Mouse (Mus musculus) cerebellum, postnatal 25 days (tissue): ENCODE measurements around the gene Mfrp.
"Not testable (repeated sequence)": the region's sequence is repeated elsewhere in the genome, so short reads cannot be mapped to it uniquely, and the experiment has no call there.

Source experiments
- DNase-seq, 2 experiments: peaks; one replicate each; pipeline ENCODE4 v3.0.0; 2021; ENCODE audit warnings: mixed read lengths in 2 of 2

Gene Mfrp

DNA sequence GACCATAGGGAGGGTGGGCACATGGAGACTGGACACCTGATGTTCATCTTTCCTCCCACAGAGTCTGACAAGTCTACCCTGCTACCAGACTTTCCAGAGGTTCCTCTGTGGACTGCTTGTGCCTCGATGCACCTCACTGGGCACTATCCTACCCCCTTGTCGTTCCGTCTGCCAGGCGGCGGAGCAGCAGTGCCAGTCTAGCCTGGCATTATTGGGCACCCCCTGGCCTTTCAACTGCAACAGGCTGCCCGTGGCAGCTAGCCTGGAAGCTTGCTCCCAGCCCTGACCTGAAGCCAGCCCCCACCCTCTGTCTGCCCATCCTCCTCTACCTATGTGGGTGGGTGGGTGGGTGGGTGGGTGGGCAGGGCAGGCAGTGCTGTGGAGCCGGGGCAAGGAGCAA, 4.7 kb downstream of the Mfrp start:
- DNase-seq: no peak

DNA sequence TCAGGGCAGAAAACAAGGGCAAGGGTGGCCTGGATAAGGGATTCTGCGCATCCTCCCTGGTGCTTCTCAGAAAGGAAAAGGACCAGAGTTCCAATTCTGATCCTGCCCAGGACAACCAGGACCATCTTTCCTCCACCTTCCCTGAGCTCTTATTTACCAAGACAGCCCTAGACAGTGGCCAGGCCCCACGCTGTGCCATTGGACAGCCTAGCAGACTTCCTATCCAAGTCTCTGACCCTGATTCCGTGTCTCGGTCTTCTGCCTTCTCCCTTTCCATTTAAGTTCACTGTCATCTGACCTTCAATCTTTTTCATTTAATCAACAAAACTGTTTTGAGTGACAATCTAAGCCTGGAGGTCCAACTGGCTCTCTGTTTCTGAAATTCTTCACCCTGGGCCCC, 5.1 kb downstream of the Mfrp start:
- peak; percentile 59 to 73 for DNase-seq

DNA sequence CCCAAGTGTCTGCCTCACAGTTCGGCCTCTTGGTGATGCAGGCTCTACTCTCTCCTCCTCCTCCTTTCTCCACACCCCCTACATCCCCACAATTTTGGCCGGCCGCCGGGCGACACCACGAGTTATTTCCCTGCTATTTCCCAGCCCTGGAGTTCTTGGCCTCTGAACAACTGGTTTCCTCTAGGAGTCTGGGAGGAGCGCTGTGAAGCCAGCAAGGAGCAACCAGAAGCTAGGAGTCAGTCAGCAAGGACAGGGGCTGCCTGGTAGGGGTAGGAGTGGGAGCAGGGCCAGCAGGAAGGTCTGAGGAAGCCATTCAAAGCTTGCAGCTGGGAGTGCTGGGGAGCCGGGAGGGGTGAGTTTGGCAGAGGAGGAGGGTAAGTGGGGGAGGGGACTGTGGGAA, 5.6 kb downstream of the Mfrp start, which contains the start of gene C1qtnf5:
C1qtnf5 (plus strand) TSS at position 136 of the 400 bp plus-strand sequence.
- DNase-seq: peak in 1 of 2 experiments; percentile 73

DNA sequence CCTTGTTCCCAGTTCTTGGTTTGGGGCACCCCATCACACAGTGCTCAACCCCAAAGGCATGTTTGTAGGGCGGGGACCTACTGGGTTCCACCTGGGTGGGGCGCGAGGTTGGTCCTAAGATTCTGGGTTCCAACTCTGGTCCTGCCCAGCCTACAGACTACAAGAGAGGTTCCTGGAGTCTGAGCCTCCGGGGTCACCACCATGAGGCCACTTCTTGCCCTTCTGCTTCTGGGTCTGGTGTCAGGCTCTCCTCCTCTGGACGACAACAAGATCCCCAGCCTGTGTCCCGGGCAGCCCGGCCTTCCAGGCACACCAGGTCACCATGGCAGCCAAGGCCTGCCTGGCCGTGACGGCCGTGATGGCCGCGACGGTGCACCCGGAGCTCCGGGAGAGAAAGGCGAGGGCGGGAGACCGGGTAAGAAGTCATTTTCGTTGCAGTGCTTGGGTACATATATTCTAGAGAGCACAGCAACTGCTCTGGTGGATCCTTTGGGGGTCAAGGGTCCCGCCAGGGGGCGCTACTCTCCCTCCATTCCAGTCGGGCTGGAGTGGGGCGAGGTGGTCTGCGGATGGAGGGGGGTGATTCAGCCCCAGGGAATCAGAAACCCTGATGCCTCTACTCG, 6.1 kb downstream of the Mfrp start:
- DNase-seq: peak; percentile 64 to 77

DNA sequence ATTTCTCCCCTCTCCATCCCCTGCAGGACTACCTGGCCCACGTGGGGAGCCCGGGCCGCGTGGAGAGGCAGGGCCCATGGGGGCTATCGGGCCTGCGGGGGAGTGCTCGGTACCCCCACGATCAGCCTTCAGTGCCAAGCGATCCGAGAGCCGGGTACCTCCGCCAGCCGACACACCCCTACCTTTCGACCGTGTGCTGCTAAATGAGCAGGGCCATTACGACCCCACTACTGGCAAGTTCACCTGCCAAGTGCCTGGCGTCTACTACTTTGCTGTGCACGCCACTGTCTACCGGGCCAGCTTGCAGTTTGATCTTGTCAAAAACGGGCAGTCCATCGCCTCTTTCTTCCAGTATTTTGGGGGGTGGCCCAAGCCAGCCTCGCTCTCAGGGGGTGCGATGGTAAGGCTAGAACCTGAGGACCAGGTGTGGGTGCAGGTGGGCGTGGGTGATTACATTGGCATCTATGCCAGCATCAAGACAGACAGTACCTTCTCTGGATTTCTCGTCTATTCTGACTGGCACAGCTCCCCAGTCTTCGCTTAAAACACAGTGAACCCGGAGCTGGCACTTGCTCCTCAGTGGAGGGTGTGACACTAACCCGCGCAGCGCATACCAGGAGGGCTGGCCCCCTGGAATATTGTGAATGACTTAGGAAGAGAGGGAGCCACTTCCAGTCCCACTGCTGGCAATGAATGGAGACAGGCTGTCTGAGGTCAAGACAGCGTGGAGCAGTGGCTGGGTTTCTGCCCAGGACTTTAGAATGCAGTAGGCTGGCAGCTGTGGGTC, 6.9 kb downstream of the Mfrp start:
- DNase-seq: no peak

DNA sequence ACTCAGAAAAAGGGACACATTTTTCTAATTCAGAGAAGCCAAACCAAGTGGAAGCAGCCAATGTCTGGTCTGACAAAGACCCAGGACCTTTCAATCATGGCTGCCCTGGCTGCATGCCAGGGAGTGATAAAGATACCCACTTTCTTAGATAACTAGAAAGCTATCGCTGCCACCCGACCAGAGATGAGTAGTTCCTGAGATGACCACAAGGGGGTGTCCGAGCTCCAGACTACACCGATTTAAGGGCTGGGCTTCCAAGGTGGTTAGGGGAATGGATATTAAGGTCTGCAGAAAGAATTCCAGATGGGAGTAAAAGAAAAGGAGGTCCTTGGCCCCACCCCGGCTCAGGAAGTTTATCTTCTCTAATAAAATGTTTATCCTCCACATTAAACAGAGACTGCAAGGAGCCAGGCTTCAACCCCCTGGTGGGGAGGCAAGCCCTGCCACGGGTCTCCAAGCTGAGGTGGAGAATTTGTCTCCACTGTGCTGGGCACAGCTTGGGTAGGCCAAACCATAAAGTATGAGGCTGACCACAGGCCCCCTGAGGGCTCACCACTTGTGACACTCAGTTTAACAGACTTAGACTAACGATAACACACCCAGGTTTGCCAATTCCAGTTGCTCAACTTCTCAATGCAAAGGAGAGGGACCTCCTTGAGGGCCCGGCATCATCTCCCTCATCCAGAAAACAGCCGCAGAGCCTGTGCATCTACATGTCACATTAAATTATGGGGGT, 8.0 kb downstream of the Mfrp start:
- DNase-seq: peak; percentile 82 to 89

DNA sequence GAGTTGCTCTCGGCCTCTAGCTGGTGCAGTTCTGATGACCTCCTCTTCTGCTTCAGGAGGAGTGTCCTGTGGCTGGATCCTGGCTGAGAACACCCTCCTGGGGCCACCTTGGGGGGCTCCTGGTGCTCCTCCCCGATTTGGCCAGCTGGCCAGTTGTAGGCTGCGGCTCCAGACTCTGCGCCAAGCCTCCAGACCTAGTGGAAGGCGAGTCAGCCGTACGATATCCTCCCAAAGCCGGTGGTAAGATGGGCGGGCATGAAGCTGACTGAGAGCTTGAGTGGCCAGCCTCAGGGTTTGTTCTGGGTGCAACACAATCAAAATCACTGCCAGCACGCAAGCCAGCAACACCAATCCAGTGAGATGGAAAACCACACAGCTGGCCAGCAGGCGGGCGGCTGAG, 10.4 kb downstream of the Mfrp start:
- DNase-seq: not testable (repeated sequence)

DNA sequence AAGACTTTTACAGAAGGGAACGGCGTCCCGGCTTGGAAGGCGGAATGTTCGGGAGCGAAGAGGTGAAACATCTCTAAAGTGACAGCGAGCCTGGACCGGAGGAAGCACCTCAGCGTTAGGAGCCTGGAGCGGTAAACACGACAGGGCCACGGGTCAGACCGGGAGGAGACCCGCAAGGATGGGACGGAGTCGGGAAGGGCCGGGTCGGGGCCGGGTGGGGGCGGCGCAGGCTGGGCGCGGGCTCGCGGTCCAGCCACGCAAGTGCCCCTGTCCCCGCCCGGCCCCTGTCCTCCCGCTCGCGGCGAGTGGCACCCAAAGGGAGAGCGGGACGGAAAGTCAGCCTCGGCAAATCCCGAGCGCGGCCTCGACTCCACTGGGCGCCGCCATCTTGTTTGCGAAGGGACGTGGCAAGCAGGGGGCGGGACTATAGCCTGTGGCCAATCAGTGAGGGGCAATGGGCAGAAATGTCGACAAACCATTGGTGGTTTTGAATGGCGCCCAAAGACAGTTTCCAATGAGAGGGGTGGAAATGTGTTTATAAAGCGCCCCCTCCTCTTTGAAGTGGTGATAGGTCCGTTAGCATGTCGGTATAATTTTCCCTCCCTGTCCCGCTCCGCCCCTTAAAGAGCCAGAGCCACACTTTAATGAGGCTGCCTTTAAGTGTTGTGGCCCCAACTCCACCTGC, 11.7 kb downstream of the Mfrp start, which contains the start of the genes Gm49380 and Rnf26:
Gm49380 (minus strand) TSS at position 396 of the 685 bp plus-strand sequence.
Rnf26 (minus strand) TSS at position 413 of the 685 bp plus-strand sequence.
- peak; percentile 95 to 97 for DNase-seq

DNA sequence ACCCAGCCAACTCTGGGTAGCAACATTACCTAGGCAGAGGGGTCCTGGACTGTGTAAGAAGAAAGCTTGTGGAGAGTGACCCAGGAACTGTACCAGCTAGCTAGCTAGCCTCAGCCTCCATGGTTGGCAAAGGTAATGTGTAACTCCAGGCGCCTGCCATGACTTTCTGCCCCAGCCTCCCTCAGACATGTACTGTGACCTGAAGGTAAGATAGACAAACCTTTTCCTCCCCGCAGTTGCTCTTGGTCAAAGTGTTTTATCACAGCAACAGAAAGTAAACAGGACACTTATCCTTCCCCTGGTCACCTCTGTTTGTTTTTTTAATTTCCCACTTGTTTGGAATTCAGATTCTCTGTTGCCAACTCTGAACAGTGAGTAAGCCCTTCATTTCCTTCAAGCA, 12.9 kb downstream of the Mfrp start:
- no peak for DNase-seq

DNA sequence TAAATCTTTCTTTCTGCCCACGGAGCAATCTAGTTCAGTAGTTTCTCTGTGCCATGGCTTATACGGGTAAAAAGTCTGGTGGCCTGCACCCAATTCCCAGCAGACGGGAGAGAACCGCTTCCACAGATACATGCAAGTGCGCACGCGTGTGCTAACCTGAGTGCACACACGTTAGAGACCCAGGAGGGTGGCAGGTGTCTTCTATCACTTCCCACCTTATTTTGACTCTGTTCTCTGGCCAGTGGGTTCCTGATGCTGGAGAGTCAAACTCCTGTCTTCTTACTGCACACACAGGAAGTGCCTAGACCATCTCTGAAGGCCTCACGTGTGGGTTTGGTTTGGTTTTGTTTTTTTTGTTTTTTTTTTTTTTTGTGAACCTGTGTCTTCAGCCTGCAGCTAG, 14.1 kb downstream of the Mfrp start:
- no peak for DNase-seq

DNA sequence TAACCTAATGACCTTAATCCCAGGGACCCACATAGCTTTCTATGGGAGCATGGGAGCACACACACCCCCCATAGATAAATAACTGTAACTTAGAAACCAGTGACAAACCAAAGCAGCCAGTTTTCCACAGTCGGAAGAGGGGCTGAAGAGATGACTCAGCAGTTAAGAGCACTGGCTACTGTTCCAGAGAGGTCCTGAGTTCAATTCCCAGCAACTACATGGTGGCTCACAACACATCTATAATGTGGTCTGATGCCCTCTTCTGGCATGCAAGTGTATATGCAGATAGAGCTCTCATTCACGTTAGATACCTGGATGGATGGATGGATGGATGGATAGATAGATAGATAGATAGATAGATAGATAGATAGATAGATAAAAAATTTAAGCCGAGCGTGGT, 14.7 kb downstream of the Mfrp start:
- no peak for DNase-seq

DNA sequence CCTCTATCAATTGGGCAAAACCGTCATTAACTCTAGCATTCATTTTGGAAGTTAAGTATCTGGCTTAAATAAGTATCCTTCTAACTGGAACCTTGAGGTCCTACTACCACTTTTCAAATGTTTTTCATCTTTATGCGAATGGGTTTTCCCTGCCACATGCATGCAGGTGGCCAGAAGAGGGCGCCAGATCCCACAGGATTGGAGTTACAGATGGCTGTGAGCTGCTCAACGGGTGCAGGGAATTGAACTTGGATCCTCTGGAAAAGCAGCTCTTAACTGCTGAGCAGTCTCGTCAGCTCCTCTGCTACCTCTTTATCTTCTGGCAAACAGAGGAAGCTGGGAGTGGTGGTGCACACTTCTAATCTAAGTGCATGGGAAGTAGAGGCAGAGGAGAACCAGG, 17.5 kb downstream of the Mfrp start:
- DNase-seq: peak; percentile 39 to 68

DNA sequence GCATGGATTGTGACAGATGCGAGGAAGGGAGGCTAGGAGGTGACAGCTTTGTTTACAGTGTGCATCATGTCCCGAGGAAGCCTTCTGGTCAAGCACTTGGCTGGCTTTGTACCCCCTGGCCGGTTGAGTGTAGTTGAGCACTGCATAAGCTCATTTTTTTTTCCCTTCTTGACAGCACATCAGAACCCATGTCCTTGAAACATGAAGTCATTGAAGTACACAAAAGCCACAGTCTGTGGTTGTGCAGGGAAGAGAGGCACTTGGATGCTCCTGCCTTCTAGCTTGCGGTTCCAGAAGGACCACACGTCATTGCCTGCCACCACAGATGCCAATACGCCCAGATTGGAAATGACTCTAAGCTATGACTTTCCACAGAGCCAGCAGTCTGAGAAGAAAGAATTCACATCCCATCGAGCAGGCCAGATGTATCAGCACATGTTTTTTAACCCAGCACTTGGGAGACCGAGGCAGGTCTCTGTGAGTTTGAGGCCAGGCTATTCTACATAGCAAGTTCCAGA, 18.5 kb downstream of the Mfrp start:
- no peak for DNase-seq

DNA sequence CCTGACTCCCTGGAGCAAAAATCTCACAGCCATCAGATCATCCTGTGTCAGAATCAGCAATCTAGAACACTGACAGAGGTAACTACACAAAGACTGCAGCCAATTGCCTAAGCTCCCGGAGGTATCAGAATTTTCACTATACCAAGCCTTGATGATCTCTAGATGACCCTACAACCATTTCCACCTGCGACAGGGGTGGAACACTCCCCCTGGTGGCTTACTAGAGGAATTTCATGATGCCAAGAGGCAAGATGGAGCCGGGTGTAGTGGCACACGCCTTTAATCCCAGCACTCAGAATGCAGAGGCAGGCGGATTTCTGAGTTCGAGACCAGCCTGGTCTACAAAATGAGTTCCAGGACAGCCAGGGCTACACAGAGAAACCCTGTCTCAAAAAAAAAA, 22.8 kb downstream of the Mfrp start:
- DNase-seq: no peak

DNA sequence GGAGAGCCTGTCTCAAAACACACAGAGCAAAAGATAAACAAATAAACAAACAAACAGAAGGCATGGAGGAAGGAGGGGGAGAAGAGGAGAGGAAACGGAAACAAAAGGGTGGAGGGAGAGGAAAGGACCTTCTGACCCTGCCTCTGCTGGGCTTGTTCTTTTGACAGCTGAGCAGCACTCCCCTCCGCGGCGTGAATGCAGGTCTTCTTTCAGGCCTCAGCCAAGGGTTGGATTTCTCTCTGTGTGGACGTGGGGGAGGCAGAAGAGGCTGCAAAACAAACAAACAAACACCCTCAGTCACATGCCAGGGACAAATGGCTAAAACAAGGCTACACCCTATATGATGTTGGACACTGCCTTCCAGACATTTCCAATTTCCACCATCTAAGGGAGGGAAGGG, 23.5 kb downstream of the Mfrp start:
- no peak for DNase-seq

DNA sequence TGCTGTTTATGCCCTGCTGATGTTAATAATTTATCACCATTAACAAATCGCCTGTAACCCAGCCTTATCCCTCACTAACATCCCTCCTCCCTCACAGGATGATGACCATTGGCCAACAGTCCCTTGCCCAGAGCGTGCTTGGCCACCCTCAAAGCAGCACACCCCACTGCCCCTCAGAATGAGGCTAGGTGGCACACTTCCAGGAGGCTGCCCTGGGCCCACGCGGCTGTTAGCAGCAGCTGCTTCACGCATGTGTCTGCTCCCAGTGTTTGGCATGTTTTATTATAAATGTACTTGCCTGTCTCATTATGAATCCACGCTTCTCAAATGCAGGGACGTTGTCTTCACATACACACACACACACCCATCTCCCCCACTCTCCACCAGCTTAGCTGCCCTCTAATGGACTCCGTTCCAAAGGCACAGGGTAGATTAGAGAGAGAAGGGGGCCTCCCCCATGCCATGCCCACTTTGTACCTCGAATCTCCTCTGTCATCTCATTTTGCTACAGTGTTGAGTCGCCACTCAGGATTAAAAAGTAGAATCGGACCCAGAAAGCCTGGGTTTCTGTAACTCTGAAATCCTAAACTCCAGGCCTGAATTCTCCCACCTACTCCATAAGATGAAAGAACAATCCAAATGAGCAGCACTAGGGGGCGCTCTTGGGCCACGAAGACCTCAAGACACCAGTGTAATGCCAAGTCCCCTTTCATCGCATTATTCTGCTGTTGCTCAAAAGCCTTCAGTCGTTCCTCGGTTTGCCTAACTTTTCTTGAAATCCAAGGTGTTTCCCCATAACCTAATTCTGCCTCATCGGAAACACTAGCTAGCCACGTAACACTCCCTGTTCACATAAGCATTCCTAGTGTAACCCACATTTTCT, 24.3 kb downstream of the Mfrp start:
- peak; percentile 88 to 92 for DNase-seq

DNA sequence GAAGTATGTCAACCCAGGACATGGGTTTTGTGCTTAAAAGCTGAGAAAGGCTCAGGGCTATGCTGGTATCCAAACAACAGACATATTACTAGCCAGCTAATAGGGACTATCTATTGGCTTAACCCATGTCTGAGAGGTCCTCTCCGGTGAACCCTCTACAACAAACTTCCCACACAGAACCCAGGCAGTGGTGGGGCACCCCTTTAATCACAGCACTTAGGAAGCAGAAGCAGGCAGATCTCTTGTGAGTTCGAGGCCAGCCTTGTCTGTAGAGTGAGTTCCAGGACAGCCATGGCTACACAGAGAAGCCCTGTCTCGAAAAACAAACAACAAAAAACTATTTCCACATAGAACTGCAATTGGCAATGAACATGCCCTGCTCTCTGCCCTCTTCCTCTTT, 25.2 kb downstream of the Mfrp start:
- no peak for DNase-seq

DNA sequence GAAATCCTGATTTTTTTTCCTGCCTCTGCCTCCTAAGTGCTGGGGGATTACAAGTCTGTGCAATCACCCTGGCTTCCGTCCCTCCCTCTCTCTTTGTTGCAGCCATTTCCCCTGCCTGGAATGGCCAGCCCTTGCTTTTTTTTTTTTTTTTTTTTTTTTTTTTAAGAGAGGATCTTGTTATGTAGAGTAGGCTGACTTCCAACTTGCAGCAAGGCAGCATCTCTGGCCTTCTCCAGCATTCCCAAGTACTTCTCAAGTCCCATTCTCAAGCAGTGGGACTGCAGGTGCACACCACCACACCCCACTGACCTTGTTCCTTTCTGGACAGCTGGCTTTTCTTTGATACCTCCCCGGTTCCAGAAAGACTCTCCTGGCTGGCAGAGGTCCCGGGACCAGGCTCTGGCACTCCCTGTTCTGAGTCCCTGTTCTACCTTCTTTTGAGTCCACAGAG, 25.8 kb downstream of the Mfrp start:
- DNase-seq: no peak

DNA sequence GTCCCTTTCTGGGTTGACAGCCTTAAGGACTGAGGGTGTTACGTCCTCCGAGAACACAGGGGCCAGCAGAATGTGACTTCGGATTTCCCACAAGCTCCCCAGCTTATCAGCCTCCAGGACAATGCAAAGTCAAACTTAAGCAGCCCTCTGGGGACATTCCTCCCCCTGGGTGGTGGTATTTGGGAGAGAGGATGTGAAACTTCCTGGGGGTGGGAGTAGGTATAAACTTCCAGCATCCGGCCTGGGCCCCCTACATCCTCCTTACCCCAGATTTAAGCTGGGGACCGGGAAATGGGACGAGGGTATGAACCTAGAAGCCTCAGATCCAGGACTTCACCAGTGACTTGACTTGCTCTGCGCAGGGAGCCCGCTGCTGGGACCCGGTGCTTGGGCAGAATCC, 28.1 kb downstream of the Mfrp start:
- no peak for DNase-seq

DNA sequence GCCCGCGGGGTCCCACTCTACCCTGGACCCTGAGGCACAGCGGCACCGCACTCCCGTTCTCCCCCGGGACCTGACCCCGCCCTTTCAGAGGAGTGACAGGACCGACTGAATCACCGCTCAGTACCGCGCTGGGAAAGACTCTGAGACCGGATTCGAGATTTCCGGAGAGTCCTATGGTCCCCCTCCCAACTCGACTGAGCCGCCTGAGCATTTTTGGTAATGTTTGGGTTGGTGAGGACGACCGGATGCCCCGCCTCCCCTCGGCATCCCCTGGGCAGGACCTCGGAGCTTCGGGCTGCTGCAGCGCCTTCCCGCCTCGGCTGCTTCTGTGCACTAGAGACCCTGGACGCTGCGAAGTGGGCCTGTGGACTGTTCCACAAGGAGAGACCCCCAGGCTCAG, 28.5 kb downstream of the Mfrp start:
- DNase-seq: peak; percentile 52 to 57

DNA sequence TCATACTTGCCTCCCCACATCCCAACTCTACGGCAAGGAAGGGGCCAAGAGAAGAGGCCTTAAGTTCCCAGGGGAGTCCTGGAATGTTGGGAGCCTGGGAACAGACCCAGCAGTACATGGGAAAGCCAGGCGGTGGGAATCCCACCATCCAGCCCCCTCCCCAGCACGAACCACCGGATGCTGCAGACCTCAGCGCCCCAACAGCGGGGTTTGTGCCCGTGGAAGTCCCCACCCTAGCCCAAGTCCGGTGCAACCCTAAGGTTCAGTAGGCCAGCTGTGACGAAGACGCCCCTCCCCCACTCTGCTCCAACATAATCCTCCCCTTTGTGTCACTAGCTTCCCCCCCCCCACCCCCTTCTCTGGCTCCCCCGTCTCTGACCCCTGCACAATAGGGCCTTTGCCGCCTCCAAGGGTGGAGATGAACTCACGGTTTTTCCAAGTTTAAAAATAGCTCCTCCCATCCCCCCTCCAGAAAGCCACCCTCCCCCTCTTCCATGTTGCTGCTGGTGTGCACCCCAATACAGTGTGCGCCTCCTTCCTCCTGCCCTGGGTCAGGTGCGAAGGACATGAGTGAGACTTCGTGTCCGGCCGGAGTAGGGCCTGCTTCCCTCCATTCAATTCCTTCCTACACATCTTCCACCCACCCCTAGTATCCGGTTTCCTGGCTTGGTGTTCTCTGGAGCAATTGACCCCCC, 29.2 kb downstream of the Mfrp start:
- no peak for DNase-seq
